Mouse (Mus musculus): ENCODE results near the gene Eif1. TPM values are rescaled to one million over a fixed set of nuclear protein-coding genes. Genes with fewer than 3 reads are reported as not detected.
A peak's percentile ranks its signal among the peaks of the same experiment; 100 is the strongest.
"Not testable (repeated sequence)": the region's sequence is repeated elsewhere in the genome, so short reads cannot be mapped to it uniquely, and the experiment has no call there.

Gene Eif1
- polyA plus RNA-seq, 1 experiment = 396 TPM

GRCm38 (mm10) chr11:100322591-100323258 is 3.0 kb downstream of the Eif1 start:
- peaks cover 2% of the 10 kb centered on the region for H3K4me1 ChIP-seq (ENCODE audit: control insufficient read depth, insufficient read depth, low read length)
- TF ChIP-seq CTCF (IDR thresholded peaks at IDR 0.05; ENCODE audit: control insufficient read depth, insufficient read depth, insufficient replicate concordance, low read depth, low read length) (no peak), POLR2A (IDR thresholded peaks at IDR 0.05; ENCODE audit: control insufficient read depth, low read depth, low read length) (no peak)
- no peaks in the 10 kb centered on the region for H3K27me3 ChIP-seq (ENCODE audit: control insufficient read depth, insufficient read depth, low read length)
- no peaks in the 10 kb centered on the region for H3K36me3 ChIP-seq (ENCODE audit: control insufficient read depth, insufficient read depth, low read length)
- H3K4me3 ChIP-seq (ENCODE audit: control insufficient read depth, low read depth, low read length) = no peak overlapping the region; the same call in 1 of the 2 replicates
- H3K27ac ChIP-seq (ENCODE audit: control insufficient read depth, insufficient read depth, low read depth, low read length) = no peak overlapping the region

- Histone ChIP-seq H3K36me3 (ENCODE audit: control insufficient read depth, insufficient read depth, low read length) (no peaks in the 10 kb centered on the region), H3K4me1 (ENCODE audit: control insufficient read depth, insufficient read depth, low read length) (peaks cover 2% of the 10 kb centered on the region), H3K4me3 (ENCODE audit: control insufficient read depth, low read depth, low read length) (no peak overlapping the region), H3K27me3 (ENCODE audit: control insufficient read depth, insufficient read depth, low read length) (no peaks in the 10 kb centered on the region), H3K27ac (ENCODE audit: control insufficient read depth, insufficient read depth, low read depth, low read length) (no peak overlapping the region)
- TF ChIP-seq POLR2A (IDR thresholded peaks at IDR 0.05; ENCODE audit: control insufficient read depth, low read depth, low read length) = no peak
- peak; percentile 20; the same call in 1 of the 2 replicates for TF ChIP-seq CTCF (IDR thresholded peaks at IDR 0.05; ENCODE audit: control insufficient read depth, insufficient read depth, insufficient replicate concordance, low read depth, low read length)
These were observed 3.9 kb downstream of the Eif1 start for GRCm38 (mm10) chr11:100323578-100323977.

GRCm38 (mm10) chr11:100325062-100325629 is 5.5 kb downstream of the Eif1 start:
- Histone ChIP-seq H3K4me3 (ENCODE audit: control insufficient read depth, low read depth, low read length) (no peak overlapping the region), H3K27me3 (ENCODE audit: control insufficient read depth, insufficient read depth, low read length) (no peaks in the 10 kb centered on the region), H3K27ac (ENCODE audit: control insufficient read depth, insufficient read depth, low read depth, low read length) (no peak overlapping the region), H3K36me3 (ENCODE audit: control insufficient read depth, insufficient read depth, low read length) (no peaks in the 10 kb centered on the region), H3K4me1 (ENCODE audit: control insufficient read depth, insufficient read depth, low read length) (peaks cover under 1% of the 10 kb centered on the region)
- TF ChIP-seq CTCF (IDR thresholded peaks at IDR 0.05; ENCODE audit: control insufficient read depth, insufficient read depth, insufficient replicate concordance, low read depth, low read length) (no peak), POLR2A (IDR thresholded peaks at IDR 0.05; ENCODE audit: control insufficient read depth, low read depth, low read length) (no peak)

- H3K4me3 ChIP-seq (ENCODE audit: control insufficient read depth, low read depth, low read length) = no peak overlapping the region
- H3K27ac ChIP-seq (ENCODE audit: control insufficient read depth, insufficient read depth, low read depth, low read length) = no peak overlapping the region
- peaks cover 3% of the 10 kb centered on the region for H3K4me1 ChIP-seq (ENCODE audit: control insufficient read depth, insufficient read depth, low read length)
- TF ChIP-seq CTCF (IDR thresholded peaks at IDR 0.05; ENCODE audit: control insufficient read depth, insufficient read depth, insufficient replicate concordance, low read depth, low read length) (no peak), POLR2A (IDR thresholded peaks at IDR 0.05; ENCODE audit: control insufficient read depth, low read depth, low read length) (no peak)
- no peaks in the 10 kb centered on the region for H3K36me3 ChIP-seq (ENCODE audit: control insufficient read depth, insufficient read depth, low read length)
- no peaks in the 10 kb centered on the region for H3K27me3 ChIP-seq (ENCODE audit: control insufficient read depth, insufficient read depth, low read length)
These were observed 7.6 kb downstream of the Eif1 start for GRCm38 (mm10) chr11:100327316-100327715.

- peaks cover 3% of the 10 kb centered on the region for H3K4me1 ChIP-seq (ENCODE audit: control insufficient read depth, insufficient read depth, low read length)
- H3K36me3 ChIP-seq (ENCODE audit: control insufficient read depth, insufficient read depth, low read length) = no peaks in the 10 kb centered on the region
- no peaks in the 10 kb centered on the region for H3K27me3 ChIP-seq (ENCODE audit: control insufficient read depth, insufficient read depth, low read length)
- no peak overlapping the region for H3K4me3 ChIP-seq (ENCODE audit: control insufficient read depth, low read depth, low read length)
- no peak overlapping the region for H3K27ac ChIP-seq (ENCODE audit: control insufficient read depth, insufficient read depth, low read depth, low read length)
- TF ChIP-seq CTCF (IDR thresholded peaks at IDR 0.05; ENCODE audit: control insufficient read depth, insufficient read depth, insufficient replicate concordance, low read depth, low read length) = no peak
- no peak for TF ChIP-seq POLR2A (IDR thresholded peaks at IDR 0.05; ENCODE audit: control insufficient read depth, low read depth, low read length)
These were observed 8.1 kb downstream of the Eif1 start for GRCm38 (mm10) chr11:100327761-100328160.

GRCm38 (mm10) chr11:100330235-100330634 is 10.6 kb downstream of the Eif1 start:
- Histone ChIP-seq H3K27ac (ENCODE audit: control insufficient read depth, insufficient read depth, low read depth, low read length) (no peak overlapping the region), H3K36me3 (ENCODE audit: control insufficient read depth, insufficient read depth, low read length) (no peaks in the 10 kb centered on the region), H3K27me3 (ENCODE audit: control insufficient read depth, insufficient read depth, low read length) (no peaks in the 10 kb centered on the region), H3K4me3 (ENCODE audit: control insufficient read depth, low read depth, low read length) (no peak overlapping the region; the same call in 1 of the 2 replicates), H3K4me1 (ENCODE audit: control insufficient read depth, insufficient read depth, low read length) (peaks cover 3% of the 10 kb centered on the region)
- TF ChIP-seq CTCF (IDR thresholded peaks at IDR 0.05; ENCODE audit: control insufficient read depth, insufficient read depth, insufficient replicate concordance, low read depth, low read length) (no peak), POLR2A (IDR thresholded peaks at IDR 0.05; ENCODE audit: control insufficient read depth, low read depth, low read length) (no peak)

- not testable (repeated sequence) for H3K36me3 ChIP-seq (ENCODE audit: control insufficient read depth, insufficient read depth, low read length); H3K4me1 ChIP-seq (ENCODE audit: control insufficient read depth, insufficient read depth, low read length); H3K4me3 ChIP-seq (ENCODE audit: control insufficient read depth, low read depth, low read length); H3K27ac ChIP-seq (ENCODE audit: control insufficient read depth, insufficient read depth, low read depth, low read length); H3K27me3 ChIP-seq (ENCODE audit: control insufficient read depth, insufficient read depth, low read length)
These were observed 11.2 kb downstream of the Eif1 start for GRCm38 (mm10) chr11:100330816-100331375.

Data from testis, adult 2 months (tissue).